Mouse (Mus musculus): ENCODE measurements around the gene Shd. TPM values are rescaled to one million over a fixed set of nuclear protein-coding genes. Genes with fewer than 3 reads are reported as not detected.
A peak's percentile ranks its signal among the peaks of the same experiment; 100 is the strongest.

Shd gene
- total and polyA plus RNA-seq, 3 experiments: 0.46 to 0.87 (median 0.47) TPM

DNA sequence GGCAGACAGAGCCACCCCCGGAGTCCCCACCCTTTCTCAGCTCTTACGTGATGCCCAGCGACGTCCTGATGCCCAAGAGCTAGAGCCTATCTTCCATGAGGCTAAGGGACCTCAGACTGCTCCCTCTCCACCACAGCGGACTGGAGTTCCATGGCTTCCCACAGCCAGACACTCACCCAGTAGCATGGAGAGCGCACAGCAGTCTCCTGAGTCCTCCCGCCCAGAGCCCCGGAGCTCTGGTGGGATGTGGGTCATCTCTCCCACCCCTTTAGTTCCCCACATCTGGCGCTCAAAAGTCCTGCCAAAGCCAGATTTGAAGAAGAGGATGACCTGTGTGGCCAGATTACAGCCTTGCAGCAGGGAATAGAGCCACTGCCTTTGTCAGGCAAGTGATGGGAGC is 19.7 kb upstream of the Shd start:
- Histone ChIP-seq H3K36me3 (replicated peaks in 1 of 2; ENCODE audit: control insufficient read depth in 1 of 2, insufficient read depth in 1 of 2, low read length in 1 of 2) (peaks cover 12 to 16% of the 10 kb centered on the region in 2 experiments), H3K4me3 (replicated peaks in 1 of 3; ENCODE audit: low read depth in 2 of 3, low read length in 2 of 3, poor library complexity in 1 of 3) (no peak overlapping the region), H3K27ac (ENCODE audit: insufficient read depth, low read depth) (peak overlapping the region; percentile 84), H3K79me2 (replicated peaks; ENCODE audit: control insufficient read depth, extremely low read depth, insufficient read depth, poor library complexity, severe bottlenecking) (peaks cover 28% of the 10 kb centered on the region), H3K27me3 (replicated peaks) (no peaks in the 10 kb centered on the region), H3K4me2 (ENCODE audit: insufficient read depth, low read depth, poor library complexity, severe bottlenecking) (no peak overlapping the region), H3K4me1 (ENCODE audit: control insufficient read depth in 1 of 2, insufficient read depth in 2 of 2) (peaks cover 34 to 63% of the 10 kb centered on the region in 2 experiments), H3K9me3 (replicated peaks; ENCODE audit: low read length) (no peaks in the 10 kb centered on the region), H3K9ac (ENCODE audit: insufficient read depth, low read depth) (no peak overlapping the region)
- no peak for TF ChIP-seq POLR2AphosphoS2 (IDR thresholded peaks at IDR 0.05; ENCODE audit: low read depth, low read length)
- TF ChIP-seq USF1 (IDR thresholded peaks at IDR 0.05; ENCODE audit: low read depth, low read length): no peak
- TF ChIP-seq TBP (conservative IDR thresholded peaks at IDR 0.05; ENCODE audit: low read depth, low read length): no peak
- TF ChIP-seq JUN (IDR thresholded peaks at IDR 0.05; ENCODE audit: insufficient read depth, low read depth, low read length): no peak
- TF ChIP-seq ZC3H11A (IDR thresholded peaks at IDR 0.05; ENCODE audit: low read depth, low read length): no peak
- TF ChIP-seq PAX5 (IDR thresholded peaks at IDR 0.05; ENCODE audit: low read length): no peak
- no peak for TF ChIP-seq RAD21 (IDR thresholded peaks at IDR 0.05; ENCODE audit: low read depth, low read length)
- TF ChIP-seq ELF1 (IDR thresholded peaks at IDR 0.05; ENCODE audit: low read depth, low read length): no peak
- no peak for TF ChIP-seq SMC3 (IDR thresholded peaks at IDR 0.05; ENCODE audit: low read depth, low read length)
- TF ChIP-seq RCOR1 (conservative IDR thresholded peaks at IDR 0.05; ENCODE audit: low read depth, low read length): no peak
- no peak for TF ChIP-seq EP300 (IDR thresholded peaks at IDR 0.05; ENCODE audit: low read length)
- no peak for TF ChIP-seq NRF1 (IDR thresholded peaks at IDR 0.05; ENCODE audit: low read depth, low read length)
- no peak for TF ChIP-seq KAT2A (IDR thresholded peaks at IDR 0.05; ENCODE audit: insufficient replicate concordance, low read length)
- TF ChIP-seq POLR2A (IDR thresholded peaks at IDR 0.05; ENCODE audit: low read depth, low read length): no peak
- TF ChIP-seq BHLHE40 (IDR thresholded peaks at IDR 0.05; ENCODE audit: low read depth, low read length): no peak
- in situ Hi-C loops (cut with MboI; ENCODE audit: low pct_ligation_motif_present, low pct_unique_long_range_greater_than_20kb, low sequenced_read_pairs) (loop anchor here (10.0 kb wide), 1 partner anchor 56 kb away; the partner anchor contains the start of gene Zfp959), dilution Hi-C loops (cut with MboI; ENCODE audit: extremely low pct_ligation_motif_present, extremely low pct_unique_long_range_greater_than_20kb, low sequenced_read_pairs) (no loop called here)
- DNase-seq (ENCODE audit: extremely low read depth): no peak

DNA sequence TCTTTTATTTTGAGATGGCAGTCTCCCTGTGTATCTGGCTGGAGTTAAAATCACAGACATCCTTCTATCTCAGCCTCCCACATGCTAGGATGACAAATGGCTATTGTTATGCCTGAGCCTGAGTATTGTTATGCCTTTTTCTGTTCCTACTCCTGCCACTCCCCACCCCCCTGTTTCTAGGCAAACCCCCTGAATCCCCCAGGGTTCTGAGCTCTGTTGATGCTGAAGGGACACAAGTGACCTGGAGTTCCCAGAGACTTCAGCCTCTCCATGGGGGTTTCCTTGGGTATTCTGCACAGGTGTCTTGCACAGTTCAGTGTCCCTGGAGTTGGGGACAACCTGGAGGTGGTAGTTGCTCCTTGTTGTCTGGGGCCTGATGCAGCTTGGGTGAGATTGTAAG is 18.2 kb upstream of the Shd start:
- dilution Hi-C loops (cut with MboI; ENCODE audit: extremely low pct_ligation_motif_present, extremely low pct_unique_long_range_greater_than_20kb, low sequenced_read_pairs): no loop called here
- Histone ChIP-seq H3K27ac (ENCODE audit: insufficient read depth, low read depth) (peak overlapping the region; percentile 97), H3K79me2 (replicated peaks; ENCODE audit: control insufficient read depth, extremely low read depth, insufficient read depth, poor library complexity, severe bottlenecking) (peaks cover 32% of the 10 kb centered on the region), H3K4me2 (ENCODE audit: insufficient read depth, low read depth, poor library complexity, severe bottlenecking) (peak overlapping the region; percentile 42), H3K9ac (ENCODE audit: insufficient read depth, low read depth) (peak overlapping the region; percentile 11), H3K4me3 (replicated peaks in 1 of 3; ENCODE audit: low read depth in 2 of 3, low read length in 2 of 3, poor library complexity in 1 of 3) (peak overlapping the region; percentile 68 to 75 (median 72)), H3K36me3 (replicated peaks in 1 of 2; ENCODE audit: control insufficient read depth in 1 of 2, insufficient read depth in 1 of 2, low read length in 1 of 2) (peaks cover 23 to 29% of the 10 kb centered on the region in 2 experiments), H3K4me1 (ENCODE audit: control insufficient read depth in 1 of 2, insufficient read depth in 2 of 2) (peaks cover 38 to 64% of the 10 kb centered on the region in 2 experiments), H3K9me3 (replicated peaks; ENCODE audit: low read length) (no peaks in the 10 kb centered on the region), H3K27me3 (replicated peaks) (no peaks in the 10 kb centered on the region)
- in situ Hi-C loops (cut with MboI; ENCODE audit: low pct_ligation_motif_present, low pct_unique_long_range_greater_than_20kb, low sequenced_read_pairs): loop anchor here (10.0 kb wide), 1 partner anchor 57 kb away; the partner anchor contains the start of gene Zfp959
- peak; percentile 73 for DNase-seq (ENCODE audit: extremely low read depth)
- TF ChIP-seq NELFE (IDR thresholded peaks at IDR 0.05; ENCODE audit: low read depth, low read length): no peak; the same call in 1 of the 2 replicates
- no peak; the same call in 1 of the 2 replicates for TF ChIP-seq ETS1 (conservative IDR thresholded peaks at IDR 0.05; ENCODE audit: low read depth, low read length)
- TF ChIP-seq ELF1 (IDR thresholded peaks at IDR 0.05; ENCODE audit: low read depth, low read length): no peak
- no peak for TF ChIP-seq HCFC1 (IDR thresholded peaks at IDR 0.05; ENCODE audit: low read depth, low read length)
- TF ChIP-seq ZNF384 (IDR thresholded peaks at IDR 0.05; ENCODE audit: low read depth, low read length): no peak
- no peak for TF ChIP-seq PAX5 (IDR thresholded peaks at IDR 0.05; ENCODE audit: low read length)
- no peak for TF ChIP-seq CTCF (conservative IDR thresholded peaks at IDR 0.05 in 1 of 2, IDR thresholded peaks at IDR 0.05 in 1 of 2; ENCODE audit: low read depth in 2 of 2, low read length in 2 of 2)
- no peak for TF ChIP-seq ZMIZ1 (IDR thresholded peaks at IDR 0.05; ENCODE audit: low read depth, low read length)
- TF ChIP-seq JUND (conservative IDR thresholded peaks at IDR 0.05; ENCODE audit: low read depth, low read length): no peak
- TF ChIP-seq MAX (IDR thresholded peaks at IDR 0.05; ENCODE audit: low read length): no peak
- no peak; the same call in 1 of the 2 replicates for TF ChIP-seq TBP (conservative IDR thresholded peaks at IDR 0.05; ENCODE audit: low read depth, low read length)
- 0 out of 2 replicates have a peak, but pooled peaks have one; percentile 1 for TF ChIP-seq SMC3 (IDR thresholded peaks at IDR 0.05; ENCODE audit: low read depth, low read length)
- TF ChIP-seq UBTF (IDR thresholded peaks at IDR 0.05; ENCODE audit: low read depth, low read length): 0 out of 2 replicates have a peak, but pooled peaks have one; percentile 26
- no peak for TF ChIP-seq MYC (IDR thresholded peaks at IDR 0.05; ENCODE audit: low read depth, low read length)
- TF ChIP-seq CHD1 (IDR thresholded peaks at IDR 0.05; ENCODE audit: low read depth, low read length): no peak
- peak; percentile 51; the same call in 1 of the 2 replicates for TF ChIP-seq CHD2 (IDR thresholded peaks at IDR 0.05; ENCODE audit: low read length)
- no peak for TF ChIP-seq MEF2A (IDR thresholded peaks at IDR 0.05; ENCODE audit: borderline replicate concordance, low read depth, low read length)
- TF ChIP-seq MAZ (IDR thresholded peaks at IDR 0.05; ENCODE audit: low read depth, low read length): peak; percentile 87; the same call in 1 of the 2 replicates
- no peak for TF ChIP-seq E2F4 (IDR thresholded peaks at IDR 0.05; ENCODE audit: insufficient replicate concordance, low read depth, low read length)
- TF ChIP-seq EP300 (IDR thresholded peaks at IDR 0.05; ENCODE audit: low read length): no peak
- no peak for TF ChIP-seq GABPA (IDR thresholded peaks at IDR 0.05; ENCODE audit: insufficient replicate concordance, low read depth, low read length)
- TF ChIP-seq POLR2AphosphoS2 (IDR thresholded peaks at IDR 0.05; ENCODE audit: low read depth, low read length): no peak
- no peak; the same call in 1 of the 2 replicates for TF ChIP-seq RAD21 (IDR thresholded peaks at IDR 0.05; ENCODE audit: low read depth, low read length)
- no peak for TF ChIP-seq JUN (IDR thresholded peaks at IDR 0.05; ENCODE audit: insufficient read depth, low read depth, low read length)
- no peak for TF ChIP-seq USF1 (IDR thresholded peaks at IDR 0.05; ENCODE audit: low read depth, low read length)
